Mouse (Mus musculus) neutrophil, adult 59 days (primary cell): Measurements from ENCODE around the gene Rsrc1. TPM values are rescaled to one million over a fixed set of nuclear protein-coding genes. Genes with fewer than 3 reads are reported as not detected.

Source experiments
- total RNA-seq, 2 experiments: library from RNA; stranded (reverse); gene quantifications; 1 replicate in 1 of 2; 2 replicates in 1 of 2; pipeline ENCODE4 v1.2.4; 2023

Gene Rsrc1
- 10 to 100 TPM; 18.2 to 19.7 TPM for total RNA-seq

DNA sequence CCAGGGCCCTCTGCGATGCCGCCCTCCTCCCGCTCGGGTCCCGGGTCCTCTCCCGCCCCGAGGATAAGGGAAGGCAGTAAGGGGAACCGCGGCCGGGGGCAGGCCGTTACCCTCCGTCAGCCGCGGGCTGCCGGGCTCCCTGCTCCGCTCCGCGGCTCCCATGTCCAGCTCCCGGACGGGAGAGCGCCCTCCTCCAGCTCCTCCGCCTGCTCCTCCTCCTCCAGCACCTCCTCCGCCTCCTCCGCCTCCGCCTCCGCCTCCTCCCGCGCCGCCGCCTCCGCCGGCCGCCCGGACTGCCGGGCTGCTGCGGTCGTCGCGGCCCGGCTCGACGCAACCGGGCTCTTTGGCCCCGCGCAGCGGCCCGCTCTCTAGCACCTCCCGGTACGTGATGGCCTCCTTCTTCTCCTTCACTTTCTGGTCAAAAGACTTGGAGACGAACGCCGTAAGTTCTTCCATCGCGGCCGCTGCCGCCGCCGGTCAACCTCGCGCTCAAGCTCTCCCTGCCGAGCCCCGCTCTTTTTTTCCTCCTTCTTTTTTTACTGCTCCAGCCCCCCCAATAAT lies at the start of gene Rsrc1:
Gene Rsrc1, plus strand, starts transcription at position 290 of the 561 bp plus-strand sequence.

DNA sequence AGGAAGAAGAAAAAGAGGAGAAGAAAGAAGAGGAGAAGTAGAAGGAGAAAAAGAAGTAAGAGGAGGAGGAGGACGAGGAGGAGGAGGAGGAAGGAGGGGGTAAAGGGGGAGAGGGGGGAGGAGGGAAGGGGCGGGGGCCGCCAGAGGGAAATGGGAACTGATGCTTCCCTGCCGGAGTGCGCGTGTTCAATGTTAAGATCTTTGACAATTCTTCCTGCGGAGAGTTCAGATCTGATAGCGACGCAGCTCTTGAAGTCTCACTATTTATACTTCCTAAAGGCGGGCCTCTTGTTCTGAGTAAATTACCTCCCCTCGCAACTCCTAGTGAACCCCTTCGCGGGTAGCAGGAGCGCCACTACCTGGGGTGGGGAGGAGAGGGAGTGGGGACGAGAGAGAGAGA lies 516 bp downstream of the Rsrc1 start, which contains the start of gene Shox2:
Gene Shox2, minus strand, starts transcription at position 66 of the 400 bp plus-strand sequence.

DNA sequence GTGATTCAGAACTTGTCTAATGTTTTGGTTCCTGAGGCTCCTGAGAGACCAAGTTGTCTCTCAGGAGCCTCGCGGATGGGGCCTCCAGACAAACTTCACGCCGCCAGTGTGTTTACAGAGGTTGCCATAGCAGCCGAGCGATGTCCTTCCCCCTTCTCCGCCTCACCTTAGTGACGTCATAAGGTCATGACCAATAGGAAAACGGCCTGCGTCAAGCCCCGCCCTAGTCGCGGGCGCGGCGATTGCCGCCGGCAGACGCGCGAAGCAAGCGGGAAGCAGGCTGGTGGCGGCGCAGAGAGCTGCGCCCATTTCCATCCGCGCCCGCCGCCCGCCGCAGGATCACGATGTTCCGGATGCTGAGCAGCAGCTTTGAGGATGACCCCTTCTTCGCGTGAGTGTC lies 392.7 kb downstream of the Rsrc1 start, which contains the start of gene Mlf1:
Gene Mlf1, plus strand, starts transcription at position 226 of the 400 bp plus-strand sequence.

DNA sequence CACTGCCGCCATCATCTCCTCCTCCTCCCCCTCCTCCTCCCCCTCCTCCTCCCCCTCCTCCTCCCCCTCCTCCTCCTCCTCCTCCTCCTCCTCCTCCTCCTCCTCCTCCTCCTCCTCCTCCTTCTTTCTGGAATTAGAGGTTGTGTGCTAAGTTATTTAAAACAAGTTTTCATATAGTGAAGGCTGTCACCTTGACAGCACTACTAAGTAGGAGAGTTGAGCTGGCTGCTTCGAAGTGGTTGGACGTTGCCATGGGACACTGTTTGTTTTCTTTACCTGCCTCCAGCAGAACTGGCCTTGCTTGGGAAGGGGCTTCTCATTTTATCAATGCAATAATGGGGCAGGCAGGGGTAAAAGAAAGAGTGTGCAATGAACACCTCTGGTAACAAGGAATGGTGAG lies 393.9 kb downstream of the Rsrc1 start, which contains the start of gene Gm17402:
Gene Gm17402, minus strand, starts transcription at position 101 of the 400 bp plus-strand sequence.

Other genes starting within 250 kb of the Rsrc1 start
- not detected for gene Shox2, start 381 bp downstream of the Rsrc1 start, total RNA-seq